Mouse (Mus musculus) limb, embryonic 15.5 days (tissue): ENCODE results near the gene Ttc25. TPM values are rescaled to one million over a fixed set of nuclear protein-coding genes. Genes with fewer than 3 reads are reported as not detected.
"Not testable (repeated sequence)": the region's sequence is repeated elsewhere in the genome, so short reads cannot be mapped to it uniquely, and the experiment has no call there.

Source experiments
- ATAC-seq: fragments of 200-750 bp; cut with Nextera tagmentation; 2 replicates; pipeline ENCODE4 v1.8.0; 2017; ENCODE audit warnings: low read depth, moderate TSS enrichment; ENCODE audit not compliant: insufficient number of reproducible peaks, low FRiP score, low TSS enrichment
- H3K27ac ChIP-seq: fragments of 300-500 bp; sonication (generic); 2 replicates; pipeline ENCODE4 v1.5.1; 2015; ENCODE audit warnings: moderate library complexity, mild to moderate bottlenecking, inconsistent platforms
- H3K27me3 ChIP-seq: fragments of 300-500 bp; sonication (generic); 2 replicates; pipeline ENCODE4 v1.6.1; 2015; ENCODE audit warnings: inconsistent platforms
- H3K36me3 ChIP-seq: fragments of 300-500 bp; sonication (generic); 2 replicates; pipeline ENCODE4 v1.6.1; 2015; ENCODE audit warnings: inconsistent platforms
- H3K4me1 ChIP-seq: fragments of 300-500 bp; sonication (generic); 2 replicates; pipeline ENCODE4 v1.6.1; 2015; ENCODE audit warnings: inconsistent platforms
- H3K4me2 ChIP-seq: fragments of 300-500 bp; sonication (generic); 2 replicates; pipeline ENCODE4 v1.6.1; 2015; ENCODE audit warnings: mild to moderate bottlenecking, inconsistent platforms
- H3K4me3 ChIP-seq: fragments of 300-500 bp; sonication (generic); 2 replicates; pipeline ENCODE4 v1.5.1; 2015; ENCODE audit warnings: mild to moderate bottlenecking, inconsistent platforms
- H3K9ac ChIP-seq: fragments of 300-500 bp; sonication (generic); 2 replicates; pipeline ENCODE4 v1.6.1; 2015; ENCODE audit warnings: inconsistent platforms
- H3K9me3 ChIP-seq: fragments of 300-500 bp; sonication (generic); 2 replicates; pipeline ENCODE4 v1.6.1; 2016; ENCODE audit warnings: inconsistent platforms
- WGBS: fragments of 180-500 bp; shearing (Covaris S2); methylation state at CpG from one replicate; pipeline ENCODE4 v1.1.7; 2015; 5-methylcytosine and 5-hydroxymethylcytosine counted together
- polyA plus RNA-seq: library from polyadenylated mRNA; unstranded; fragments of >200 nt; fragmentation: Nextera tagmentation; extraction: Ambion mirVana; gene quantifications from 2 replicates; pipeline ENCODE4 v1.2.1, GENCODE M21; 2015

Ttc25 gene
- polyA plus RNA-seq, 1 experiment from 2014 or later = 0.19 TPM

DNA sequence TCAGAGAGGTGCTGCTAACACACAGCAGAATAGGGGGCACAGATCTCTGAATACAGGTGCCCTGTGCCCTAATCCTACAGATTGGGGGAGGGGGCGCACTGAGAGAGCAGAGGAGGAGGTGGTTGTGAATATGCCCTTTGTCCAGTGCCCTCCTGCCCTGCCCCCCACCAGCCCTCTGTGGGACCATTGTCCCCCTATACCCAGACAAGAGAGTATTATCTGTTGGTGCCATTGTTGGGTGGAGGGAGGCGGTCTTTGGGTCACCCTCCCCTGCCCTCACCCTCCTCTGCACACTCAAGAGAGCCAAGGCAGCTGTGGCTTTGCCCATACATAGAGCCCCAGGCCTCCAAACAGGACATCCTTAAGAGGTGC lies 30.1 kb downstream of the Ttc25 start:
- Histone ChIP-seq H3K27ac (peak overlapping the region; percentile 72; the same call in 1 of the 2 replicates), H3K4me3 (peak overlapping the region; percentile 61), H3K4me2 (peak overlapping the region; percentile 76), H3K4me1 (peaks cover 32% of the 10 kb centered on the region), H3K9me3 (no peaks in the 10 kb centered on the region), H3K27me3 (peaks cover 7% of the 10 kb centered on the region), H3K36me3 (peaks cover 26% of the 10 kb centered on the region), H3K9ac (peak overlapping the region; percentile 43; the same call in 1 of the 2 replicates)
- WGBS = 32% methylated on average over 2 of the region's 2 CpGs
- no peak for ATAC-seq

DNA sequence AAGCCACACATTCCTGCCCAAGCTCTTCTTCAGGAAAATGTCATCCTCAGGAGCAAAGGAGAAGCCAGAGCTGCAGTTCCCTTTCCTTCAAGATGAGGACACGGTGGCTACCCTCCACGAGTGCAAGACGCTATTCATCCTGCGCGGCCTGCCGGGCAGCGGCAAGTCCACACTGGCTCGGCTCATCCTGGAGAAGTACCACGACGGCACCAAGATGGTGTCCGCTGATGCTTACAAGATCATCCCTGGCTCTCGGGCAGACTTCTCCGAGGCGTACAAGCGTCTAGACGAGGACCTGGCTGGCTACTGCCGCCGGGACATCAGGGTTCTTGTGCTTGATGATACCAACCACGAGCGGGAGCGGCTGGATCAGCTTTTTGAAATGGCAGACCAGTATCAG lies 30.8 kb downstream of the Ttc25 start:
- WGBS = 69% methylated on average over 21 of the region's 21 CpGs
- Histone ChIP-seq H3K9me3 (no peaks in the 10 kb centered on the region), H3K4me2 (no peak overlapping the region), H3K9ac (no peak overlapping the region), H3K36me3 (peaks cover 34% of the 10 kb centered on the region), H3K4me3 (peak overlapping the region; percentile 0; the same call in 1 of the 2 replicates), H3K4me1 (peaks cover 24% of the 10 kb centered on the region), H3K27me3 (peaks cover under 1% of the 10 kb centered on the region), H3K27ac (0 out of 2 replicates have a peak overlapping the region, but pooled peaks have one; percentile 1)
- no peak for ATAC-seq

GRCm38 (mm10) chr11:100577852-100578599 lies 32.6 kb downstream of the Ttc25 start:
- no peak overlapping the region for H3K9ac ChIP-seq
- peaks cover 19% of the 10 kb centered on the region for H3K4me1 ChIP-seq
- no peaks in the 10 kb centered on the region for H3K27me3 ChIP-seq
- WGBS = 75% methylated on average over 8 of the region's 8 CpGs
- no peak overlapping the region for H3K4me3 ChIP-seq
- ATAC-seq = no peak
- H3K36me3 ChIP-seq = peaks cover 52% of the 10 kb centered on the region
- H3K4me2 ChIP-seq = no peak overlapping the region
- H3K9me3 ChIP-seq = no peaks in the 10 kb centered on the region
- no peak overlapping the region for H3K27ac ChIP-seq

- no peak overlapping the region for H3K4me2 ChIP-seq
- no peaks in the 10 kb centered on the region for H3K27me3 ChIP-seq
- peak overlapping the region; percentile 50 for H3K27ac ChIP-seq
- H3K9me3 ChIP-seq = no peaks in the 10 kb centered on the region
- no peak overlapping the region for H3K4me3 ChIP-seq
- no peak for ATAC-seq
- peaks cover 19% of the 10 kb centered on the region for H3K4me1 ChIP-seq
- peaks cover 64% of the 10 kb centered on the region for H3K36me3 ChIP-seq
- WGBS = 92% methylated on average over 9 of the region's 9 CpGs
- H3K9ac ChIP-seq = no peak overlapping the region
Observed at GRCm38 (mm10) chr11:100579116-100579799, 33.9 kb downstream of the Ttc25 start.

- Histone ChIP-seq H3K4me2 (no peak overlapping the region), H3K27ac (no peak overlapping the region), H3K4me3 (no peak overlapping the region), H3K4me1 (peaks cover 10% of the 10 kb centered on the region), H3K9ac (no peak overlapping the region), H3K27me3 (no peaks in the 10 kb centered on the region), H3K9me3 (no peaks in the 10 kb centered on the region), H3K36me3 (peaks cover 74% of the 10 kb centered on the region)
- 86% methylated on average over 13 of the region's 13 CpGs for WGBS
- ATAC-seq = no peak
Observed at GRCm38 (mm10) chr11:100580275-100580674, 34.9 kb downstream of the Ttc25 start.

DNA sequence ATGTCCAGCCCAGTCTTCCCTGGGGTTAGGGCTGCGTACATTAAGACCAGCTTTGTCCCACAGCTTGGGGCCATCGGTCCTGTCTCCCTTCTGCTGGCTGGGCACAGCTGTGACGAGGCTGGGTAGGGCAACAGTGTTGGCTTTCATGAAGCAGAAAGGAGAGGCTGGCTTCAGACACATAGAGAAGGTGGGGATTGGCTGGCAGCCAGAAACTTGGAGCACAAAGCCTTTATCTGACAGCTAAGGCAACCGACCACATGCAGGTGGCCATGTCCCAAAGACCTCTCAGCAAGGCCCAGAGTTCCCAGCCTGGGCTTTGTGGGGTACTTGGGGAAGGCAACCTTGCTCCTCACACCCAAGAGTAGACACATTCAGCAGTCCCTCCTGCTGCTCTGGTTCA lies 36.3 kb downstream of the Ttc25 start:
- H3K9ac ChIP-seq = no peak overlapping the region
- 70% methylated on average over 4 of the region's 4 CpGs for WGBS
- no peaks in the 10 kb centered on the region for H3K9me3 ChIP-seq
- H3K4me2 ChIP-seq = no peak overlapping the region
- peak overlapping the region; percentile 43; the same call in 1 of the 2 replicates for H3K27ac ChIP-seq
- H3K36me3 ChIP-seq = peaks cover 89% of the 10 kb centered on the region
- no peaks in the 10 kb centered on the region for H3K4me1 ChIP-seq
- no peaks in the 10 kb centered on the region for H3K27me3 ChIP-seq
- H3K4me3 ChIP-seq = no peak overlapping the region
- no peak for ATAC-seq

GRCm38 (mm10) chr11:100582413-100582812 lies 37.0 kb downstream of the Ttc25 start:
- not testable (repeated sequence) for H3K9me3 ChIP-seq, H3K27me3 ChIP-seq, H3K4me2 ChIP-seq, H3K9ac ChIP-seq, H3K4me1 ChIP-seq, ATAC-seq, H3K4me3 ChIP-seq, H3K27ac ChIP-seq
- H3K36me3 ChIP-seq = peaks cover 95% of the 10 kb centered on the region
- WGBS = 91% methylated on average over 1 of the region's 1 CpGs

DNA sequence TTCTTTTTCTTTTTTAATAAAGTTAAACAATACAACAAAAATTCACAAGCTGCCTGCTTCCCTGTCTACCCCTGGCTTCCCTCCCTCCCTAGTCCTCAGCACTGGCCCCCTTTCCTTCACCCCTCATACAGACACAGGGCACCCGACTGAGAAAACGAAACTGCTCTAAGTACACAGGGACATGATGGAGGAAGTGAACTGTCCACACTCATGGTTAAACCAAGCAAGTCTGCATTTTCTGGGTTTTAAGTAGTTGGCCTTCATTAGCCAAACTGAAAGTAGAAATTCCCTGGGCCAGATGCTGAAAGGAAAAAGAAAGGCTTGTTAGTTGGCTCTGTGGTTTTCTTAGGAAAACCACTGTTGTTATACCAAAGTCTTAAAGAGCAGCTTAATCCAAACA lies 37.4 kb downstream of the Ttc25 start:
- Histone ChIP-seq H3K4me3 (no peak overlapping the region), H3K9ac (no peak overlapping the region), H3K27me3 (no peaks in the 10 kb centered on the region), H3K27ac (no peak overlapping the region), H3K4me2 (no peak overlapping the region), H3K36me3 (peaks cover 98% of the 10 kb centered on the region), H3K9me3 (no peaks in the 10 kb centered on the region), H3K4me1 (no peaks in the 10 kb centered on the region)
- ATAC-seq = no peak
- 85% methylated on average over 2 of the region's 2 CpGs for WGBS

GRCm38 (mm10) chr11:100584561-100584961 lies 39.2 kb downstream of the Ttc25 start:
- no peaks in the 10 kb centered on the region for H3K27me3 ChIP-seq
- no peaks in the 10 kb centered on the region for H3K4me1 ChIP-seq
- no peak overlapping the region for H3K4me2 ChIP-seq
- H3K4me3 ChIP-seq = no peak overlapping the region
- no peak for ATAC-seq
- no peak overlapping the region for H3K27ac ChIP-seq
- no peaks in the 10 kb centered on the region for H3K9me3 ChIP-seq
- WGBS = 92% methylated on average over 7 of the region's 7 CpGs
- H3K36me3 ChIP-seq = peaks cover 99% of the 10 kb centered on the region
- H3K9ac ChIP-seq = no peak overlapping the region

GRCm38 (mm10) chr11:100585148-100585547 lies 39.7 kb downstream of the Ttc25 start:
- peaks cover 100% of the 10 kb centered on the region for H3K36me3 ChIP-seq
- H3K9ac ChIP-seq = no peak overlapping the region
- H3K27me3 ChIP-seq = no peaks in the 10 kb centered on the region
- WGBS = 94% methylated on average over 3 of the region's 3 CpGs
- H3K4me3 ChIP-seq = no peak overlapping the region
- no peaks in the 10 kb centered on the region for H3K9me3 ChIP-seq
- ATAC-seq = no peak
- H3K27ac ChIP-seq = no peak overlapping the region
- no peak overlapping the region for H3K4me2 ChIP-seq
- H3K4me1 ChIP-seq = no peaks in the 10 kb centered on the region

- no peaks in the 10 kb centered on the region for H3K4me1 ChIP-seq
- no peak overlapping the region for H3K27ac ChIP-seq
- no peak overlapping the region for H3K4me2 ChIP-seq
- H3K9ac ChIP-seq = no peak overlapping the region
- H3K9me3 ChIP-seq = no peaks in the 10 kb centered on the region
- H3K36me3 ChIP-seq = peaks cover 98% of the 10 kb centered on the region
- WGBS = 92% methylated on average over 2 of the region's 2 CpGs
- H3K27me3 ChIP-seq = no peaks in the 10 kb centered on the region
- H3K4me3 ChIP-seq = no peak overlapping the region
- no peak for ATAC-seq
Observed at GRCm38 (mm10) chr11:100588462-100588861, 43.1 kb downstream of the Ttc25 start.

DNA sequence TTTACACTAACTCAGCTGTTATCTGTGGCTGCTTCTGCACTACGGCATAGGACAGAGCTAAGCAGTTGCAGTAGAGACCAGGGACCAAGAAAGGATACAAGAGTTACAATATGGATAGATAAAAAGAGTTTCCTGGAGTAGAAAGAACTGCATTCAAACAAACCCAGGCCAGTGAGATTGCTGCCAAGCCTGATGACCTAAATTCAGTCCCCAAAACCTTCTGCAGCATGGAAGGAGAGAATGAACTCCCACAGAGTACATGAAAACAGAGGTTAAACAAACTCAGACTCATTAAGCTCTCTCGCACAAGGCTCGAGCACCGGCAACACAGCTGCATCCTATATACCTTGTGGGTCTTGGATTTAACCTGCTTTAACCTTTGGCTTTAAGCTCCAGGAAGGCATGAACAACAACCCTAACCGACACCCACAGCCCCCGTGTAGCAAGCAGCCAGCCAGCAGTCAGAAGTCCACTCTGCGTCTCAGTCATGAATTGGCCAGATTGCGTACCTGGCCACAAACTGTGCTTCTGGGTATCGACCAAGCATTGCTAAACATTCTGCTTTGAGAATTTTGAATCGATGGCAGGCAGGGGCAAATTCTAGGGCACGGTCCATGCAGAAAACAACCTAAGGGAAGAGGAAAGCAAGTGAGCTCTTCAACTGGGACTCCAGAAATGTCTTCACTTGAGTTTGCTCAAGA lies 47.1 kb downstream of the Ttc25 start:
- ATAC-seq = no peak
- peaks cover 94% of the 10 kb centered on the region for H3K36me3 ChIP-seq
- WGBS = 89% methylated on average over 11 of the region's 11 CpGs

More for the DNA sequence above, 47.1 kb downstream of the Ttc25 start:
- Histone ChIP-seq H3K27me3 (no peaks in the 10 kb centered on the region), H3K4me1 (no peaks in the 10 kb centered on the region), H3K9me3 (no peaks in the 10 kb centered on the region), H3K27ac (no peak overlapping the region), H3K4me3 (no peak overlapping the region), H3K9ac (no peak overlapping the region), H3K4me2 (no peak overlapping the region)
